12 mouse cellular contexts compared by ENCODE assay signal in the genomic region with DNA sequence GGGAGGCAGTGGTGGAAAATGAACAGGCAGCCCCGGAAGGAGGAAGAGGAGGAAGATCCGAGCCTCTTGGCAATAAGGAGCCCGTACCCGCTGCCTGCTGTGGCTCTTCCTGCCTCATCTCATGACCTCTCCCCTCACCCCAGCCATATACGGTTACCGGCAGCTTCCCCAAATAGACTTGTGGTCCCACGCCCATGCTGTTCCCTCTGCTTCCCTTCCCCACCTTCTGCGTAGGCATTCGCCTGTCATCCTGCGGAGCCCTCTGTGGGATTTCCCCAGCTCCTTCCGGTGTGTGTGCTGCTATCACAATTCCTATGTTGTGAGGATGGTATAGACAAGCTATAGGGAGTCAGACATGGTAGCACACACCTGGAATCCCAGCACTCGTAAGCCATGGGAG. TPM values are rescaled to one million over a fixed set of nuclear protein-coding genes. Genes with fewer than 3 reads are reported as not detected.
DNase-seq lines count a peak whose midpoint lies in the region; ATAC-seq and TF ChIP-seq lines count a peak whose summit lies in the region.
"Had no signal": no experiment of that assay in that cellular context is flagged by ENCODE, and none has a peak within 500 bp of the region (broad histone marks: within the 10 kb centered on the region; RNA-seq: fewer than 3 reads in every experiment).

No protein-coding gene starts in this region.

- H3K4me3 ChIP-seq in E14TG2a.4 (replicated peaks; ENCODE audit: low read length): 0 out of 2 replicates have a peak overlapping the region, but pooled peaks have one; percentile 10
- H3K4me3 ChIP-seq in heart, embryonic 11.5 days (ENCODE audit: low read depth, low read length): peak overlapping the region; percentile 3; the same call in 1 of the 2 replicates
- no peak overlapping the region for H3K4me3 ChIP-seq in liver, postnatal 0 days (ENCODE audit: low read depth, low read length)
- H3K4me3 ChIP-seq: limb, embryonic 10.5 days had no signal

- WGBS in heart, embryonic 11.5 days (ENCODE audit: insufficient replicate concordance): 59% methylated on average over 11 of the region's 12 CpGs
- 37% methylated on average over 12 of the region's 12 CpGs for WGBS in liver, postnatal 0 days (ENCODE audit: insufficient replicate concordance)

- no peaks in the 10 kb centered on the region for H3K9me3 ChIP-seq in E14TG2a.4 (ENCODE audit: low read length)
- H3K9me3 ChIP-seq in heart, embryonic 11.5 days (replicated peaks; ENCODE audit: control insufficient read depth, low read length): no peaks in the 10 kb centered on the region
- H3K9me3 ChIP-seq in liver, postnatal 0 days (ENCODE audit: low read length): no peaks in the 10 kb centered on the region
- H3K9me3 ChIP-seq: limb, embryonic 10.5 days had no signal

- peaks cover 39% of the 10 kb centered on the region for H3K36me3 ChIP-seq in E14TG2a.4 (ENCODE audit: insufficient read depth, low read length)
- H3K36me3 ChIP-seq in heart, embryonic 11.5 days (ENCODE audit: control insufficient read depth, insufficient read depth, low read length): peaks cover 16% of the 10 kb centered on the region
- H3K36me3 ChIP-seq in liver, postnatal 0 days (replicated peaks; ENCODE audit: insufficient read depth, low read length): peaks cover 6% of the 10 kb centered on the region; the same call in 1 of the 2 replicates
- H3K36me3 ChIP-seq: limb, embryonic 10.5 days had no signal

- 0 out of 2 replicates have a peak overlapping the region, but pooled peaks have one; percentile 22 for H3K9ac ChIP-seq in heart, embryonic 11.5 days (ENCODE audit: low read depth, low read length)
- H3K9ac ChIP-seq in liver, postnatal 0 days (replicated peaks): no peak overlapping the region

- peak; percentile 34 for DNase-seq in adrenal gland, postnatal 10 days
- no peak for DNase-seq in adrenal gland, postnatal 25 days
- DNase-seq in liver, postnatal 0 days: peak; percentile 29
- no peak for DNase-seq in urinary bladder, adult 18-20 months (ENCODE audit: low spot score in 2 of 2)
- DNase-seq in embryo, embryonic 10.5 days (ENCODE audit: low spot score): no peak
- DNase-seq in embryo, embryonic 9.5 days (ENCODE audit: extremely low spot score): no peak

- H3K27me3 ChIP-seq in E14TG2a.4 (ENCODE audit: insufficient read depth, low read length): peaks cover 10% of the 10 kb centered on the region
- H3K27me3 ChIP-seq in heart, embryonic 11.5 days (ENCODE audit: control insufficient read depth, insufficient read depth, low read length): no peaks in the 10 kb centered on the region
- no peaks in the 10 kb centered on the region for H3K27me3 ChIP-seq in liver, postnatal 0 days (ENCODE audit: insufficient read depth, low read length)

- no peak for ATAC-seq in heart, embryonic 11.5 days (replicated peaks; ENCODE audit: insufficient number of reproducible peaks, low FRiP score, low TSS enrichment)
- ATAC-seq in liver, postnatal 0 days: no peak

- H3K4me1 ChIP-seq in E14TG2a.4 (replicated peaks; ENCODE audit: low read depth, low read length): peaks cover 66% of the 10 kb centered on the region
- peaks cover 22% of the 10 kb centered on the region for H3K4me1 ChIP-seq in heart, embryonic 11.5 days (ENCODE audit: control insufficient read depth, insufficient read depth, low read length)
- peaks cover 14% of the 10 kb centered on the region for H3K4me1 ChIP-seq in liver, postnatal 0 days (ENCODE audit: insufficient read depth)

- H3K27ac ChIP-seq in heart, embryonic 11.5 days (ENCODE audit: low read depth, low read length): no peak overlapping the region
- no peak overlapping the region for H3K27ac ChIP-seq in liver, postnatal 0 days (ENCODE audit: low read depth)
- H3K27ac ChIP-seq: limb, embryonic 10.5 days had no signal

- TF ChIP-seq EP300 in liver, postnatal 0 days (IDR thresholded peaks at IDR 0.05; ENCODE audit: low read depth): no peak

- H3K4me2 ChIP-seq in heart, embryonic 11.5 days: peak overlapping the region; percentile 21
- H3K4me2 ChIP-seq in liver, postnatal 0 days (ENCODE audit: low read depth, low read length): no peak overlapping the region; the same call in 1 of the 2 replicates

- no peak for TF ChIP-seq CTCF in E14TG2a.4 (conservative IDR thresholded peaks at IDR 0.05; ENCODE audit: low read length)
- TF ChIP-seq CTCF in liver, postnatal 0 days (IDR thresholded peaks at IDR 0.05; ENCODE audit: low read depth): no peak

RNA-seq across cellular contexts. Expression of a gene that starts 2.2 kb away (rescaled TPM):
- total RNA-seq in adrenal gland, postnatal 10 days (2021): not detected
- not detected in 2 replicates for total RNA-seq in adrenal gland, postnatal 25 days (2021)
- polyA plus RNA-seq in heart, embryonic 11.5 days (2014; fragmentation: Nextera tagmentation; extraction: Ambion mirVana): not detected in 2 replicates
- 0.19 TPM in 1 of 2 replicates, not detected in the other for polyA plus RNA-seq in liver, postnatal 0 days (2015; fragmentation: Nextera tagmentation; extraction: Ambion mirVana)
- total RNA-seq: heart, postnatal 14 days had no signal
- polyA plus RNA-seq: C2C12; embryonic facial prominence, embryonic 14.5 days; limb, embryonic 10.5 days had no signal

RNA-seq across cellular contexts. Expression of a gene that starts 5.0 kb away (rescaled TPM):
- total RNA-seq in adrenal gland, postnatal 10 days (2021): 10 to 100 TPM; 93.3 to 96.3 TPM
- total RNA-seq in adrenal gland, postnatal 25 days (2021): 77.9 and 78.9 TPM in 2 replicates
- 49.2 and 49.4 TPM in 2 replicates for polyA plus RNA-seq in heart, embryonic 11.5 days (2014; fragmentation: Nextera tagmentation; extraction: Ambion mirVana)
- 18.4 and 22.7 TPM in 2 replicates for polyA plus RNA-seq in liver, postnatal 0 days (2015; fragmentation: Nextera tagmentation; extraction: Ambion mirVana)

RNA-seq across cellular contexts. Expression of a gene that starts 15.0 kb away (rescaled TPM):
- 1 to 10 TPM in 1 of 2 experiments, not detected in 1; 3.0 TPM for total RNA-seq in adrenal gland, postnatal 10 days (2021)
- not detected in 2 replicates for total RNA-seq in adrenal gland, postnatal 25 days (2021)
- 0.10 and 0.43 TPM in 2 replicates for polyA plus RNA-seq in heart, embryonic 11.5 days (2014; fragmentation: Nextera tagmentation; extraction: Ambion mirVana)
- polyA plus RNA-seq in liver, postnatal 0 days (2015; fragmentation: Nextera tagmentation; extraction: Ambion mirVana): not detected in 2 replicates
- polyA plus RNA-seq: embryonic facial prominence, embryonic 14.5 days had no signal

RNA-seq across cellular contexts. Expression of a gene that starts 46.4 kb away (rescaled TPM):
- 10 to 100 TPM; 11.8 to 16.0 TPM for total RNA-seq in adrenal gland, postnatal 10 days (2021)
- total RNA-seq in adrenal gland, postnatal 25 days (2021): 10.4 and 12.6 TPM in 2 replicates
- polyA plus RNA-seq in heart, embryonic 11.5 days (2014; fragmentation: Nextera tagmentation; extraction: Ambion mirVana): 2.7 and 3.4 TPM in 2 replicates
- 0.56 and 0.72 TPM in 2 replicates for polyA plus RNA-seq in liver, postnatal 0 days (2015; fragmentation: Nextera tagmentation; extraction: Ambion mirVana)

RNA-seq across cellular contexts. Expression of a gene that starts 59.5 kb away (rescaled TPM):
- 10 to 100 TPM; 44.1 to 53.0 TPM for total RNA-seq in adrenal gland, postnatal 10 days (2021)
- total RNA-seq in adrenal gland, postnatal 25 days (2021): 36.8 and 46.2 TPM in 2 replicates
- 0.70 and 0.79 TPM in 2 replicates for polyA plus RNA-seq in heart, embryonic 11.5 days (2014; fragmentation: Nextera tagmentation; extraction: Ambion mirVana)
- 1.8 and 2.3 TPM in 2 replicates for polyA plus RNA-seq in liver, postnatal 0 days (2015; fragmentation: Nextera tagmentation; extraction: Ambion mirVana)
- polyA plus RNA-seq: C2C12 had no signal

Comparison
In these comparisons a context has a peak if more than half of its experiments do, and no peak if none do; other contexts are left out.
1. DNase-seq: peak in adrenal gland, postnatal 10 days (single experiment) and liver, postnatal 0 days (single experiment); none in adrenal gland, postnatal 25 days (single experiment), urinary bladder, adult 18-20 months (0 of 2), embryo, embryonic 10.5 days (single experiment) and embryo, embryonic 9.5 days (single experiment).